Mouse (Mus musculus): Measurements from ENCODE around the gene Phf19.

GRCm38 (mm10) chr2:34911871-34912270, 2.0 kb downstream of the Phf19 start:
- TF ChIP-seq POLR2A (IDR thresholded peaks at IDR 0.05; ENCODE audit: insufficient read depth, low read depth, low read length) (no peak), CTCF (IDR thresholded peaks at IDR 0.05; ENCODE audit: insufficient read depth, low read depth, low read length) (no peak)

Data from olfactory bulb, adult 2 months (tissue).